Mouse (Mus musculus) C2C12 (cell line): ENCODE data around the gene Borcs5.

Experiments
- CTCF ChIP-seq: IDR thresholded peaks from one replicate; pipeline ENCODE4 v1.5.1; 2011; ENCODE audit not compliant: control insufficient read depth, insufficient read depth, insufficient read length
- MAX ChIP-seq: IDR thresholded peaks from one replicate; pipeline ENCODE4 v1.6.1; 2011; ENCODE audit warnings: mild to moderate bottlenecking, control low read depth
- MYOD1 ChIP-seq: IDR thresholded peaks from one replicate; pipeline ENCODE4 v1.6.1; 2011; ENCODE audit warnings: low read depth; ENCODE audit not compliant: control insufficient read depth, insufficient read length
- MYOG ChIP-seq: IDR thresholded peaks from one replicate; pipeline ENCODE4 v1.6.1; 2011; ENCODE audit not compliant: control insufficient read depth, insufficient read length; ENCODE audit errors: extremely low read depth
- USF1 ChIP-seq: IDR thresholded peaks from one replicate; pipeline ENCODE4 v1.6.1; 2011; ENCODE audit warnings: low read depth, mild to moderate bottlenecking, control low read depth, moderate library complexity

DNA sequence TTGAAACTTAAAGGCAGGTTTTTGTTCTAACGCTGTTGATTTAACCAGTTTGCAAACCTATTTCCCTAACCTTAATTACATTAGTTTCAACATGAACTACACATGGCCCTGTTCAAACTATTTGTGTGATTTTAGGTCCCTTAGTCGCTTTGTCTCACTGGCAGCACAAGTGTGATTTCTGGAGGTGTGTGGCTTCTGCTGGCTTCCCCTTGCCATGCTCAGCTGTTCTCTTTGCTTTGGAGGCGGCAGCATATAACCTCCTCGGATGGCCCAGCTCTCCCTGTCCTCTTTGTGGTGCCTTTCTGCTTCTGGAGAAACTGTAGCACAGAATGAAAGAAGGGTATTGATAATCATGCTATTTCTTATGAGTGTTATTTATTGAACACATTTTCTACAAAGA lies 38.2 kb downstream of the Borcs5 start:
- no peak for TF ChIP-seq CTCF
- TF ChIP-seq MAX = no peak
- no peak for TF ChIP-seq USF1
- TF ChIP-seq MYOG = no peak
- no peak for TF ChIP-seq MYOD1
